Mouse (Mus musculus) liver, adult 2 months (tissue): ENCODE results near the gene Lmbrd2. TPM values are rescaled to one million over a fixed set of nuclear protein-coding genes. Genes with fewer than 3 reads are reported as not detected.

Experiments
- DNase-seq: peaks from one replicate; pipeline ENCODE4 v3.0.0-alpha.2; 2011; ENCODE audit warnings: low read depth, low spot score; ENCODE audit errors: extremely low read depth
- H3K27ac ChIP-seq: fragments of 200-500 bp; replicated peaks from 2 replicates; pipeline ENCODE4 v1.5.1; 2012; ENCODE audit warnings: low read depth, mild to moderate bottlenecking, control low read depth, inconsistent platforms, low read length; ENCODE audit not compliant: insufficient read depth
- H3K27me3 ChIP-seq: fragments of 200-500 bp; 2 replicates; pipeline ENCODE4 v1.6.1; 2012; ENCODE audit warnings: mild to moderate bottlenecking, moderate library complexity, low read length, inconsistent platforms; ENCODE audit not compliant: control insufficient read depth, insufficient read depth
- H3K36me3 ChIP-seq: fragments of 200-500 bp; 2 replicates; pipeline ENCODE4 v1.6.1; 2012; ENCODE audit warnings: low read length, inconsistent platforms; ENCODE audit not compliant: control insufficient read depth, insufficient read depth
- H3K4me1 ChIP-seq: fragments of 200-500 bp; 2 replicates; pipeline ENCODE4 v1.6.1; 2011; ENCODE audit warnings: low read length; ENCODE audit not compliant: control insufficient read depth, insufficient read depth
- H3K4me3 ChIP-seq: fragments of 200-500 bp; 2 replicates; pipeline ENCODE4 v1.5.1; 2011; ENCODE audit warnings: low read depth, mild to moderate bottlenecking, control low read depth, low read length, moderate library complexity; ENCODE audit not compliant: insufficient read depth
- H3K79me2 ChIP-seq: fragments of 200-500 bp; 2 replicates; pipeline ENCODE4 v1.6.1; 2012; ENCODE audit warnings: inconsistent platforms, mild to moderate bottlenecking, low read length, moderate library complexity; ENCODE audit not compliant: control insufficient read depth, insufficient read depth
- H3K9ac ChIP-seq: fragments of 200-500 bp; 2 replicates; pipeline ENCODE4 v1.6.1; 2012; ENCODE audit warnings: low read depth, mild to moderate bottlenecking, control low read depth, inconsistent platforms, low read length
- CTCF ChIP-seq: fragments of 200-500 bp; IDR thresholded peaks from 2 replicates; pipeline ENCODE4 v1.5.1; 2011; ENCODE audit warnings: low read depth, low read length, control low read depth
- POLR2A ChIP-seq: fragments of 200-500 bp; IDR thresholded peaks from 2 replicates; pipeline ENCODE4 v1.6.1; 2011; ENCODE audit warnings: low read length, control low read depth; ENCODE audit not compliant: insufficient read depth; ENCODE audit errors: extremely low read depth
- WGBS: fragments of 180-500 bp; shearing (Covaris S2); methylation state at CpG from one replicate; pipeline ENCODE4 v1.1.7; 2018; 5-methylcytosine and 5-hydroxymethylcytosine counted together
- polyA plus RNA-seq: library from polyadenylated mRNA; depleted of rRNA; stranded (reverse); fragments of >200 nt; gene quantifications from 2 replicates; pipeline ENCODE4 v1.2.3, GENCODE M21; 2012
- total RNA-seq: library from RNA; depleted of rRNA; stranded (reverse); fragments of >200 nt; gene quantifications from 2 replicates; pipeline ENCODE4 v1.2.3, GENCODE M21; 2014

Lmbrd2 gene
- total and polyA plus RNA-seq, 2 experiments, result 17.0 to 38.4 TPM

- H3K9ac ChIP-seq, result no peak overlapping the region
- no peak overlapping the region for H3K4me3 ChIP-seq
- no peaks in the 10 kb centered on the region; the same call in 1 of the 2 replicates for H3K79me2 ChIP-seq
- DNase-seq, result no peak
- no peaks in the 10 kb centered on the region for H3K4me1 ChIP-seq
- WGBS, result 93% methylated on average over 10 of the region's 10 CpGs
- H3K27ac ChIP-seq, result no peak overlapping the region
- TF ChIP-seq CTCF (no peak), POLR2A (no peak)
- H3K36me3 ChIP-seq, result peaks cover 62% of the 10 kb centered on the region
- no peaks in the 10 kb centered on the region for H3K27me3 ChIP-seq
Measured at GRCm38 (mm10) chr15:9100446-9101077, 39.8 kb upstream of the Lmbrd2 start.

GRCm38 (mm10) chr15:9106303-9107074 lies 33.9 kb upstream of the Lmbrd2 start:
- Histone ChIP-seq H3K36me3 (peaks cover 59% of the 10 kb centered on the region), H3K9ac (no peak overlapping the region), H3K27ac (no peak overlapping the region), H3K4me3 (no peak overlapping the region), H3K79me2 (no peaks in the 10 kb centered on the region), H3K27me3 (no peaks in the 10 kb centered on the region), H3K4me1 (no peaks in the 10 kb centered on the region)
- 71% methylated on average over 13 of the region's 13 CpGs for WGBS
- no peak for DNase-seq
- TF ChIP-seq CTCF (no peak), POLR2A (no peak)

GRCm38 (mm10) chr15:9110526-9111347 lies 29.6 kb upstream of the Lmbrd2 start:
- Histone ChIP-seq H3K27ac (no peak overlapping the region), H3K27me3 (no peaks in the 10 kb centered on the region), H3K79me2 (no peaks in the 10 kb centered on the region), H3K4me1 (peaks cover 19% of the 10 kb centered on the region), H3K36me3 (peaks cover 29% of the 10 kb centered on the region), H3K4me3 (no peak overlapping the region), H3K9ac (no peak overlapping the region)
- WGBS, result 91% methylated on average over 6 of the region's 6 CpGs
- no peak for DNase-seq
- TF ChIP-seq CTCF (no peak), POLR2A (no peak)

- 49% methylated on average over 3 of the region's 3 CpGs for WGBS
- no peak overlapping the region for H3K27ac ChIP-seq
- H3K9ac ChIP-seq, result no peak overlapping the region
- no peaks in the 10 kb centered on the region for H3K27me3 ChIP-seq
- H3K79me2 ChIP-seq, result no peaks in the 10 kb centered on the region
- H3K4me3 ChIP-seq, result no peak overlapping the region
- H3K36me3 ChIP-seq, result peaks cover 27% of the 10 kb centered on the region
- H3K4me1 ChIP-seq, result peaks cover 19% of the 10 kb centered on the region
- DNase-seq, result peak; percentile 30
- TF ChIP-seq POLR2A (no peak), CTCF (no peak)
Measured at GRCm38 (mm10) chr15:9111648-9112047, 28.7 kb upstream of the Lmbrd2 start.

- peak; percentile 68 for DNase-seq
- peaks cover 22% of the 10 kb centered on the region for H3K4me1 ChIP-seq
- no peaks in the 10 kb centered on the region for H3K27me3 ChIP-seq
- H3K4me3 ChIP-seq, result no peak overlapping the region; the same call in 1 of the 2 replicates
- TF ChIP-seq POLR2A (no peak), CTCF (no peak)
- peak overlapping the region; percentile 2; the same call in 1 of the 2 replicates for H3K9ac ChIP-seq
- WGBS, result 16% methylated on average over 9 of the region's 9 CpGs
- H3K79me2 ChIP-seq, result no peaks in the 10 kb centered on the region
- H3K36me3 ChIP-seq, result peaks cover 15% of the 10 kb centered on the region
- H3K27ac ChIP-seq, result peak overlapping the region; percentile 91
Measured at GRCm38 (mm10) chr15:9113556-9113955, 26.8 kb upstream of the Lmbrd2 start.
